Mouse (Mus musculus) heart, embryonic 14.5 days (tissue): ENCODE results near the gene Txndc12. TPM values are rescaled to one million over a fixed set of nuclear protein-coding genes. Genes with fewer than 3 reads are reported as not detected.

Experiments
- ATAC-seq: fragments of 200-750 bp; cut with Nextera tagmentation; 2 replicates; pipeline ENCODE4 v1.8.0; 2017; ENCODE audit warnings: low read depth, moderate TSS enrichment; ENCODE audit not compliant: insufficient number of reproducible peaks, insufficient read depth, low FRiP score
- H3K27ac ChIP-seq, 2 experiments: fragments of 200-500 bp in 1 of 2; fragments of 300-500 bp in 1 of 2; sonication (generic) in 1 of 2; replicated peaks in 1 of 2; 2 replicates each; pipeline ENCODE4 v1.5.1; 2012 to 2014; ENCODE audit warnings: low read depth in 2 of 2, low read length in 2 of 2, control low read depth in 1 of 2, mild to moderate bottlenecking in 1 of 2, mixed read lengths in 1 of 2; ENCODE audit not compliant: control insufficient read depth in 1 of 2, insufficient read depth in 1 of 2
- H3K27me3 ChIP-seq: fragments of 300-500 bp; sonication (generic); 2 replicates; pipeline ENCODE4 v1.6.1; 2014; ENCODE audit warnings: mild to moderate bottlenecking, low read length, control low read depth; ENCODE audit not compliant: control insufficient read depth, insufficient read depth
- H3K36me3 ChIP-seq: fragments of 300-500 bp; sonication (generic); 2 replicates; pipeline ENCODE4 v1.6.1; 2014; ENCODE audit warnings: mild to moderate bottlenecking, control low read depth, low read length, mixed read lengths; ENCODE audit not compliant: control insufficient read depth, insufficient read depth
- H3K4me1 ChIP-seq, 2 experiments: fragments of 200-500 bp in 1 of 2; fragments of 300-500 bp in 1 of 2; sonication (generic) in 1 of 2; 2 replicates each; pipeline ENCODE4 v1.6.1; 2012 to 2014; ENCODE audit warnings: low read length in 2 of 2, control low read depth in 1 of 2, mixed read lengths in 1 of 2; ENCODE audit not compliant: control insufficient read depth in 2 of 2, insufficient read depth in 2 of 2
- H3K4me2 ChIP-seq: fragments of 300-500 bp; sonication (generic); 2 replicates; pipeline ENCODE4 v1.6.1; 2014; ENCODE audit warnings: mild to moderate bottlenecking, low read length
- H3K4me3 ChIP-seq, 2 experiments: fragments of 200-500 bp in 1 of 2; fragments of 300-500 bp in 1 of 2; sonication (generic) in 1 of 2; 2 replicates each; pipeline ENCODE4 v1.5.1; 2012 to 2014; ENCODE audit warnings: low read length in 2 of 2, mild to moderate bottlenecking in 2 of 2, control low read depth in 1 of 2, low read depth in 1 of 2, moderate library complexity in 1 of 2; ENCODE audit not compliant: control insufficient read depth in 1 of 2, insufficient read depth in 1 of 2
- H3K9ac ChIP-seq: fragments of 300-500 bp; sonication (generic); 2 replicates; pipeline ENCODE4 v1.6.1; 2014; ENCODE audit warnings: mild to moderate bottlenecking, low read length
- H3K9me3 ChIP-seq: fragments of 300-500 bp; sonication (generic); 2 replicates; pipeline ENCODE4 v1.6.1; 2016; ENCODE audit warnings: low read length, control low read depth; ENCODE audit not compliant: control insufficient read depth
- WGBS: fragments of 180-500 bp; shearing (Covaris S2); extraction: QIAGEN DNeasy Blood & Tissue Kit; methylation state at CpG from one replicate; pipeline ENCODE4 v1.1.7; 2014; 5-methylcytosine and 5-hydroxymethylcytosine counted together
- polyA plus RNA-seq: library from polyadenylated mRNA; unstranded; fragments of >200 nt; fragmentation: Nextera tagmentation; extraction: Ambion mirVana; gene quantifications from 2 replicates; pipeline ENCODE4 v1.2.1, GENCODE M21; 2014

Txndc12 gene
- polyA plus RNA-seq, 1 experiment from 2014 or later = 130 TPM

DNA sequence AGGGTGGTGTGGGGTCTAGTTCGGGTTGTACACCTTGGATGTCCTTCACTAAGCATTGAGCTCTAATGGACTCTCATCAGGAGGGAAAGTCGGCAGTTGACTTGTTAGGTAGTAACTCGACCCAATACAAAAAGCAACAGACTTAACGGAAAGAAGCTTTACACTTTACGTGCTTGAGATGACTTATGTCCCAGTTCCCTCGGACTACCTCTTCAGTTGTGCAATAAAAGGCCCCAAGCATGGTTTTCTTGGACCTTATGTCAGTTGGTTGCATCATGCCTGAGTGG is 630 bp upstream of the Txndc12 start:
- peaks cover 11 to 44% of the 10 kb centered on the region in 2 experiments for H3K4me1 ChIP-seq
- H3K4me3 ChIP-seq = peak overlapping the region; percentile 97 to 100
- H3K36me3 ChIP-seq = peaks cover 16% of the 10 kb centered on the region
- ATAC-seq = no peak
- no peaks in the 10 kb centered on the region for H3K9me3 ChIP-seq
- no peaks in the 10 kb centered on the region for H3K27me3 ChIP-seq
- peak overlapping the region; percentile 98 for H3K9ac ChIP-seq
- H3K27ac ChIP-seq = peak overlapping the region; percentile 99 to 100
- H3K4me2 ChIP-seq = peak overlapping the region; percentile 79
- under 1% methylated on average over 6 of the region's 6 CpGs for WGBS

DNA sequence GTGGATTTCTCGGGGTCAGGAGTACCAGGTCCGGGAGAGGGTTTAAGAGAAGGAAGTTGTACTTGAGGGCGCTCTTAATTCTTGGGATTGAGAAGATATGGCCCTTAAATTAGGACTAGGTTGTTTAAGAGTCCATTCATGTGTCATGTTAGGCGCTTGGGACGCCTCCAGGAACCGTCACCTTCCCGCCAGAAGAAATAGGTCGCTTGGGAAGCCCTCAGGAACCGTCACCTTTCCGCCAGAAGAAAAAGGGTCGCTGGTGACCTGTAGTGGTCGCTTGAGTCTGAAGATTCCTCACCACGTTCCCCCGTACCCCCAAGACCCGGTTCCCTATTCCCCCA is 540 bp downstream of the Txndc12 start:
- Histone ChIP-seq H3K27ac (peak overlapping the region; percentile 99 to 100), H3K9me3 (no peaks in the 10 kb centered on the region), H3K36me3 (peaks cover 5% of the 10 kb centered on the region), H3K4me2 (peak overlapping the region; percentile 79), H3K4me1 (peaks cover 11 to 50% of the 10 kb centered on the region in 2 experiments), H3K4me3 (peak overlapping the region; percentile 97 to 100), H3K9ac (peak overlapping the region; percentile 98), H3K27me3 (no peaks in the 10 kb centered on the region)
- ATAC-seq = no peak
- WGBS = 0% methylated on average over 15 of the region's 15 CpGs

DNA sequence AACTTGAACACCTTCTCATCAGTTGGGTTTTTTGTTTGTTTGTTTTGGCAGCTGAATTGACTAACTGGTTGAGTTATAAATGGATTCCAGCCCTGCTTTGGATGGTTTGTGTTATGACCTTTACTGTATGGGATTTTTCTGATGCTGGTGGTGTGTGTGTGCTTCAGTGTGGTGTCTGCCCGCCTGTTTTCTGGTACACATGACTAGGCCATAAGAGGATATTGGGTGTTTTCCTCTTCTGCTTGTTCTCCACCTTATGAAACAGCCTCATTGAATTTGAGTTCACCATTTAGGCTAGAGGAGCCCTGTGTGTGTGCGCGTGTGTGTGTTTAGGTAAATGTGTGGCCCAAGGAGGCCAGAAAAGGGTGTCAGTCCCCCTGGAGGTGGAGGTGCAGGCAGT is 1.1 kb downstream of the Txndc12 start:
- WGBS = 38% methylated on average over 3 of the region's 3 CpGs
- Histone ChIP-seq H3K36me3 (peaks cover 5% of the 10 kb centered on the region; the same call in 1 of the 2 replicates), H3K4me2 (peak overlapping the region; percentile 79), H3K9me3 (no peaks in the 10 kb centered on the region), H3K4me1 (peaks cover 8 to 46% of the 10 kb centered on the region in 2 experiments), H3K4me3 (peak overlapping the region; percentile 97 to 100), H3K9ac (peak overlapping the region; percentile 98), H3K27me3 (no peaks in the 10 kb centered on the region), H3K27ac (peak overlapping the region; percentile 99 to 100)
- ATAC-seq = no peak

DNA sequence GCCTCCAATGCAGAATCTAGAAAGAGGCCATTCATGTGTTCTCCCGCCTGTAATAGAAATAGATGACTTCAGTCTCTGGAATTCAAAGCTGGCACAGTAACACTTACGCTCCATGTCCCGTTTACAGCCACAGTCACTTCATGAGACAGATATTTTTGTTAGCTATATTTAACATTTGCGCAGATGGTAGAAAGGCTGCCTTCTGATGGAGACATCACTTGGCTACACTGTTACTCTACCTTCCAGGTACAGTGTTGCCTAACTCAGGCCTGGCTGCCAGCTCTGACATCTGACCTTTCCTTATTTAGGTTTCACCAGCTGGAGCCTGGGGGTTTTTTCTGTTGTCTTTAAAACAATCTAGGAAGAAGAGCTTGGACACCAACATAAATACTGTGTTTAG is 3.6 kb downstream of the Txndc12 start:
- Histone ChIP-seq H3K9me3 (no peaks in the 10 kb centered on the region), H3K4me2 (peak overlapping the region; percentile 50), H3K4me1 (peaks cover 10 to 40% of the 10 kb centered on the region in 2 experiments), H3K4me3 (no peak overlapping the region), H3K27ac (peak overlapping the region; percentile 82 to 92), H3K9ac (peak overlapping the region; percentile 45), H3K36me3 (peaks cover 9% of the 10 kb centered on the region; the same call in 1 of the 2 replicates), H3K27me3 (no peaks in the 10 kb centered on the region)
- ATAC-seq = no peak
- WGBS = 29% methylated on average over 4 of the region's 4 CpGs

DNA sequence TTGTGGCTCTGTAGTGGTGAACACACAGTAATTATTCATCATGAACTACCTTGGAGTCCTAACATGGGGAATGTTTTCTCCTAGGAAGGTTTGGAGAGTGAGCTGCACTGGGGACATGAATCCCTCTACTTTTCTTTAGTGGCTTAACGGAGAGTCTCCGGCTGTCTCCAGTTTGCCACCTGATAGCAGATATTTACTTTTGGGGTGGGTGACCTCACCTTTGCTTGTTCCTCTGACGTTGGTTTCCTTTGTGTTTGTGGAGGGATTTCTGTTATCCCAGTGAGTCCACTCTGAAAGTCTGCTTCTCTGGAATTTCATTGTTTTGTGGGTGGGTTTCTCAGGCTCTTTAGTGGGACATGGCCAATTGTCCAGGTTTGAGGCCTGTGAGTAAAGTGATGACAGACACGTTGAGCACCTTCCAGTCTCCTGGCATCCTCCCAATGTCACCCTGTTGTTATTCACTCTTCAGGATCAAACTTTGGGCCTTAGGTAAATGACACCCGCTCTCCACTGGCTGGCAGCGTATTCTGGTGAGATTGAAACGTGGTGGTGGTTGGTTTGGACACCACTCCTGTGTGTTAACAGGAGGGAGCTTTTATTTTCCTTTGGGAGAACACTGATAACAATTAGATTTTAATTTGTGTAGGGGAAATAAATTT is 7.6 kb downstream of the Txndc12 start:
- Histone ChIP-seq H3K9me3 (no peaks in the 10 kb centered on the region), H3K9ac (no peak overlapping the region), H3K4me1 (peaks cover 6 to 30% of the 10 kb centered on the region in 2 experiments; a peak in 3 of 4 replicates), H3K27ac (no peak overlapping the region), H3K4me3 (no peak overlapping the region), H3K36me3 (peaks cover 9% of the 10 kb centered on the region; the same call in 1 of the 2 replicates), H3K4me2 (no peak overlapping the region), H3K27me3 (no peaks in the 10 kb centered on the region)
- ATAC-seq = no peak
- WGBS = 59% methylated on average over 7 of the region's 7 CpGs

DNA sequence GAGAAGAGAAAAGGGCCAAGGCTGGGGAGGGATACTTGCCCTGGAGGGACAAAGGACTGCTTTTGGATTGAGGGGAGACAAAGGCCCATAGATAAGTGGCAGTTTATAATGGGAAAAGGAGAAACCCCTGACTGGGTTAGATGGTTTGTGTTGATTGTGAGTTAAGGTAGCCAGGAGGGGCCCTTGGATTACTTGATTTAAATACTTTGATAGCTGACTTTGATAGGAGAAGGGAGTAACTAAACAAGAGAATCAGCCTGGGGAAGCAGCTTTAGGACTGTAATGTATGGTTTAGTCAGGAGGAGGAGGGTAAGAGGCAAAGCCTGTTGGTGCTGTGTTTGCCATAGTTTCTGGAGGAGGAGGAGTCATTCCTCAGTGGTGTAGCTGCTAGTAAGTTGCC is 8.9 kb downstream of the Txndc12 start:
- no peaks in the 10 kb centered on the region for H3K9me3 ChIP-seq
- H3K27me3 ChIP-seq = no peaks in the 10 kb centered on the region
- no peak overlapping the region for H3K4me3 ChIP-seq
- H3K27ac ChIP-seq = no peak overlapping the region
- no peak overlapping the region for H3K4me2 ChIP-seq
- H3K4me1 ChIP-seq = peaks cover 4 to 23% of the 10 kb centered on the region in 2 experiments; a peak in 3 of 4 replicates
- peaks cover 9% of the 10 kb centered on the region; the same call in 1 of the 2 replicates for H3K36me3 ChIP-seq
- no peak for ATAC-seq
- no peak overlapping the region for H3K9ac ChIP-seq

DNA sequence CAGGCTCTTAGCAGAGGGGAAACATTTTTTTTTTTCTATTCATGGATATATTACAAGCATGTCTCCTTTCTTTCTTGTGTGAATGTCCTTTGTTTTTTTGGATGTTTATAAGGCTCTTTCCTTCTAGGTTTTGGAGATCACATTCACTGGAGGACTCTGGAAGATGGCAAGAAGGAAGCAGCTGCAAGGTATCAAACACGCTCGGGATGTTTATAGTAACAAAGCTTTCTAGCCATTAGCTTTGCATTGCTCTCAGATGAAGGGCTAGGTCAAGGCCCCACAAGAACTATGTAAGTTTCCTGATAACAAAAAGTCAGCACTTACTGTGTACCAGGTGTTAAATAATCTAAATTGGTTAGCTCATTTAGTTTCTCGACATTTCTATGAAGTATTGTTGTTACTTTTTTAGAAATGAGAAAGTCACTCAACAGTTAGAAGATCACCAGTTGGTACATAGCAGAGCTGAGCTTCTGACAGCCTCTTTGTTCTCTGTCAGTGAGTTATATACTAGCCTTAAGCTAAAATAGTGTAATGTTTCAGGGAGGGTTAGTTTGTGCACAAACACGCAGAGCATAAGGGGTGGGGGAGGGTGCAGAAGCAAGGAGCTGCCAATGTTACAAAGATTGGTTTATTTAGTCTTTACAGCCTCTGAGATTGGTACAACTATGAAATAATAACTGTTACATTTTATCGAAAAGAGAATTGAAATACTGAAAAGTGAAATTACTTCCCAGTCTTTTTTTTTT is 11.6 kb downstream of the Txndc12 start:
- Histone ChIP-seq H3K9me3 (no peaks in the 10 kb centered on the region), H3K36me3 (peaks cover 14% of the 10 kb centered on the region), H3K4me3 (no peak overlapping the region), H3K27me3 (no peaks in the 10 kb centered on the region), H3K4me1 (peaks cover 4 to 25% of the 10 kb centered on the region in 2 experiments; a peak in 3 of 4 replicates), H3K9ac (no peak overlapping the region), H3K27ac (no peak overlapping the region), H3K4me2 (no peak overlapping the region)
- WGBS = 82% methylated on average over 5 of the region's 5 CpGs
- no peak for ATAC-seq
